Mouse (Mus musculus) MEL (cell line): ENCODE measurements around the gene Dnah14. TPM values are rescaled to one million over a fixed set of nuclear protein-coding genes. Genes with fewer than 3 reads are reported as not detected.

Experiments used
- DNase-seq: peaks from one replicate; pipeline ENCODE4 v3.0.0; 2011; ENCODE audit warnings: low read depth, low spot score
- H3K27ac ChIP-seq: 2 replicates; pipeline ENCODE4 v1.5.1; 2012; ENCODE audit warnings: low read depth, mild to moderate bottlenecking, control low read depth, low read length, moderate library complexity; ENCODE audit not compliant: control insufficient read depth
- H3K27me3 ChIP-seq, 2 experiments: fragments of 150-350 bp in 1 of 2; sonication (generic) in 1 of 2; 2 replicates each; pipeline ENCODE4 v1.6.1; 2012; ENCODE audit warnings: low read length in 2 of 2, mild to moderate bottlenecking in 2 of 2, improper control_type of control experiment in 1 of 2, moderate library complexity in 1 of 2; ENCODE audit not compliant: insufficient read depth in 2 of 2, control insufficient read depth in 1 of 2
- H3K36me3 ChIP-seq, 2 experiments: 2 replicates each; pipeline ENCODE4 v1.6.1; 2012 to 2014; ENCODE audit warnings: low read length in 2 of 2, improper control_type of control experiment in 1 of 2, inconsistent platforms in 1 of 2, mild to moderate bottlenecking in 1 of 2; ENCODE audit not compliant: insufficient read depth in 2 of 2, control insufficient read depth in 1 of 2
- H3K4me1 ChIP-seq, 2 experiments: fragments of 150-350 bp in 1 of 2; sonication (generic) in 1 of 2; 2 replicates each; pipeline ENCODE4 v1.6.1; 2012; ENCODE audit warnings: low read length in 2 of 2, improper control_type of control experiment in 1 of 2, mild to moderate bottlenecking in 1 of 2; ENCODE audit not compliant: insufficient read depth in 2 of 2, control insufficient read depth in 1 of 2
- H3K4me3 ChIP-seq, 2 experiments: fragments of 150-350 bp in 1 of 2; sonication (generic) in 1 of 2; 2 replicates each; pipeline ENCODE4 v1.5.1; 2012; ENCODE audit warnings: low read depth in 2 of 2, low read length in 2 of 2, mild to moderate bottlenecking in 2 of 2, moderate library complexity in 2 of 2, control low read depth in 1 of 2, improper control_type of control experiment in 1 of 2; ENCODE audit not compliant: control insufficient read depth in 1 of 2, insufficient read depth in 1 of 2
- H3K79me2 ChIP-seq: 2 replicates; pipeline ENCODE4 v1.6.1; 2012; ENCODE audit warnings: mild to moderate bottlenecking, low read length, moderate library complexity; ENCODE audit not compliant: control insufficient read depth, poor library complexity, insufficient read depth
- H3K9ac ChIP-seq: 2 replicates; pipeline ENCODE4 v1.6.1; 2012; ENCODE audit warnings: low read depth, mild to moderate bottlenecking, control low read depth, low read length, moderate library complexity; ENCODE audit not compliant: control insufficient read depth, poor library complexity, severe bottlenecking
- H3K9me3 ChIP-seq: fragments of 150-350 bp; sonication (generic); replicated peaks from 2 replicates; pipeline ENCODE4 v1.6.1; 2012; ENCODE audit warnings: mild to moderate bottlenecking, low read length, improper control_type of control experiment, moderate library complexity; ENCODE audit not compliant: insufficient read depth
- BHLHE40 ChIP-seq: IDR thresholded peaks from 2 replicates; pipeline ENCODE4 v1.6.1; 2012; ENCODE audit warnings: low read depth, mild to moderate bottlenecking, inconsistent platforms, low read length, improper control_type of control experiment, borderline replicate concordance
- GATA1 ChIP-seq: IDR thresholded peaks from 2 replicates; pipeline ENCODE4 v1.6.1; 2011; ENCODE audit warnings: low read depth, low read length, improper control_type of control experiment
- HCFC1 ChIP-seq: IDR thresholded peaks from 2 replicates; pipeline ENCODE4 v1.6.1; 2012; ENCODE audit warnings: low read depth, mild to moderate bottlenecking, inconsistent platforms, low read length, improper control_type of control experiment, moderate library complexity
- JUND ChIP-seq: IDR thresholded peaks from 2 replicates; pipeline ENCODE4 v1.6.1; 2011; ENCODE audit warnings: low read depth, mild to moderate bottlenecking, improper control_type of control experiment, low read length
- MAFK ChIP-seq: IDR thresholded peaks from 2 replicates; pipeline ENCODE4 v1.6.1; 2011; ENCODE audit warnings: low read depth, mild to moderate bottlenecking, low read length, improper control_type of control experiment, borderline replicate concordance
- MAX ChIP-seq: IDR thresholded peaks from 2 replicates; pipeline ENCODE4 v1.6.1; 2011; ENCODE audit warnings: low read length, improper control_type of control experiment
- MAZ ChIP-seq: IDR thresholded peaks from 2 replicates; pipeline ENCODE4 v1.6.1; 2012; ENCODE audit warnings: low read depth, mild to moderate bottlenecking, inconsistent platforms, low read length, improper control_type of control experiment
- MYB ChIP-seq: IDR thresholded peaks from 2 replicates; pipeline ENCODE4 v1.6.1; 2011; ENCODE audit warnings: mild to moderate bottlenecking, low read depth, low read length, improper control_type of control experiment
- NELFE ChIP-seq: IDR thresholded peaks from 2 replicates; pipeline ENCODE4 v1.6.1; 2011; ENCODE audit warnings: low read depth, low read length, improper control_type of control experiment
- POLR2A ChIP-seq, 2 experiments: IDR thresholded peaks; 2 replicates each; pipeline ENCODE4 v1.6.1; 2011 to 2012; ENCODE audit warnings: low read length in 2 of 2, mild to moderate bottlenecking in 2 of 2, control low read depth in 1 of 2, improper control_type of control experiment in 1 of 2, low read depth in 1 of 2, moderate library complexity in 1 of 2; ENCODE audit not compliant: control insufficient read depth in 1 of 2, insufficient read depth in 1 of 2, poor library complexity in 1 of 2
- POLR2AphosphoS5 ChIP-seq: IDR thresholded peaks from 2 replicates; pipeline ENCODE4 v1.6.1; 2012; ENCODE audit warnings: low read depth, borderline replicate concordance, mild to moderate bottlenecking, inconsistent platforms, low read length, moderate library complexity, mixed read lengths
- RAD21 ChIP-seq: IDR thresholded peaks from 2 replicates; pipeline ENCODE4 v1.6.1; 2011; ENCODE audit warnings: mild to moderate bottlenecking, low read depth, low read length, improper control_type of control experiment
- RCOR1 ChIP-seq: IDR thresholded peaks from 2 replicates; pipeline ENCODE4 v1.6.1; 2012; ENCODE audit warnings: low read depth, mild to moderate bottlenecking, inconsistent platforms, low read length, improper control_type of control experiment
- TAL1 ChIP-seq: IDR thresholded peaks from 2 replicates; pipeline ENCODE4 v1.6.1; 2012; ENCODE audit warnings: mild to moderate bottlenecking, inconsistent platforms, low read length, moderate library complexity, mixed read lengths
- TBP ChIP-seq: IDR thresholded peaks from 2 replicates; pipeline ENCODE4 v1.8.0; 2011; ENCODE audit warnings: low read depth, low read length, improper control_type of control experiment
- USF1 ChIP-seq: IDR thresholded peaks from 2 replicates; pipeline ENCODE4 v1.6.1; 2014; ENCODE audit warnings: low read depth, mild to moderate bottlenecking, inconsistent platforms, low read length, improper control_type of control experiment, moderate library complexity
- ZC3H11A ChIP-seq: IDR thresholded peaks from 2 replicates; pipeline ENCODE4 v1.6.1; 2012; ENCODE audit warnings: low read depth, mild to moderate bottlenecking, inconsistent platforms, low read length, improper control_type of control experiment
- ZKSCAN1 ChIP-seq: IDR thresholded peaks from 2 replicates; pipeline ENCODE4 v1.6.1; 2012; ENCODE audit warnings: low read depth, mild to moderate bottlenecking, inconsistent platforms, low read length, improper control_type of control experiment, moderate library complexity
- ZMIZ1 ChIP-seq: IDR thresholded peaks from 2 replicates; pipeline ENCODE4 v1.6.1; 2012; ENCODE audit warnings: low read depth, mild to moderate bottlenecking, inconsistent platforms, low read length, improper control_type of control experiment, moderate library complexity
- polyA plus RNA-seq, 2 experiments: library from polyadenylated mRNA; stranded (reverse) in 1 of 2; unstranded in 1 of 2; fragments of >175 nt in 1 of 2; fragments of >200 nt in 1 of 2; gene quantifications; 2 replicates each; pipeline versions ENCODE4 v1.2.1 to v1.2.4; 2012; ENCODE audit warnings: low replicate concordance in 2 of 2, low read depth in 1 of 2; ENCODE audit not compliant: insufficient read length in 2 of 2, insufficient read depth in 1 of 2, missing spikeins in 1 of 2
- total RNA-seq: library from RNA; depleted of rRNA; stranded (reverse); fragments of 300-350 nt; gene quantifications from 2 replicates; pipeline ENCODE4 v1.2.3, GENCODE M21; 2012

Gene Dnah14
- total and polyA plus RNA-seq, 3 experiments: 0.77 to 1.2 TPM; not detected in 1

- H3K9ac ChIP-seq: no peak overlapping the region
- H3K27me3 ChIP-seq: peaks cover 2% of the 10 kb centered on the region in 2 experiments; a peak in 3 of 4 replicates
- TF ChIP-seq BHLHE40 (no peak), TBP (no peak), GATA1 (no peak), MYB (no peak), ZC3H11A (no peak), MAZ (no peak), USF1 (no peak), POLR2A (IDR thresholded peaks at IDR 0.05; ENCODE audit: control insufficient read depth in 1 of 2, insufficient read depth in 1 of 2, low read depth in 1 of 2, low read length in 2 of 2, poor library complexity in 1 of 2) (no peak), JUND (no peak), MAFK (no peak)
- DNase-seq: no peak
- H3K79me2 ChIP-seq: no peaks in the 10 kb centered on the region
- no peak overlapping the region for H3K27ac ChIP-seq
- no peaks in the 10 kb centered on the region for H3K4me1 ChIP-seq
- H3K9me3 ChIP-seq: no peaks in the 10 kb centered on the region
- no peaks in the 10 kb centered on the region for H3K36me3 ChIP-seq
- no peak overlapping the region for H3K4me3 ChIP-seq
Measured at GRCm38 (mm10) chr1:181640383-181640782, 64.0 kb downstream of the Dnah14 start.

- Histone ChIP-seq H3K9me3 (no peaks in the 10 kb centered on the region), H3K4me3 (no peak overlapping the region), H3K4me1 (no peaks in the 10 kb centered on the region), H3K79me2 (no peaks in the 10 kb centered on the region), H3K9ac (no peak overlapping the region), H3K27ac (no peak overlapping the region), H3K36me3 (no peaks in the 10 kb centered on the region), H3K27me3 (peaks cover 2 to 5% of the 10 kb centered on the region in 2 experiments; a peak in 2 of 4 replicates)
- DNase-seq: no peak
- TF ChIP-seq TAL1 (no peak), ZMIZ1 (no peak), POLR2AphosphoS5 (no peak), GATA1 (no peak), TBP (no peak), ZKSCAN1 (no peak), RCOR1 (no peak), JUND (no peak), MAFK (no peak)
Measured at GRCm38 (mm10) chr1:181647467-181647866, 71.1 kb downstream of the Dnah14 start.

- no peaks in the 10 kb centered on the region for H3K4me1 ChIP-seq
- no peak for TF ChIP-seq ZC3H11A
- TF ChIP-seq MAX: no peak
- TF ChIP-seq RAD21: no peak
- no peak for TF ChIP-seq HCFC1
- TF ChIP-seq NELFE: no peak
- no peaks in the 10 kb centered on the region for H3K9me3 ChIP-seq
- no peaks in the 10 kb centered on the region for H3K36me3 ChIP-seq
- peaks cover 0 to 2% of the 10 kb centered on the region in 2 experiments; a peak in 3 of 4 replicates for H3K27me3 ChIP-seq
- DNase-seq: no peak
- no peak overlapping the region for H3K4me3 ChIP-seq
- H3K27ac ChIP-seq: no peak overlapping the region
- no peak overlapping the region for H3K9ac ChIP-seq
- no peaks in the 10 kb centered on the region for H3K79me2 ChIP-seq
Measured at GRCm38 (mm10) chr1:181653481-181653880, 77.1 kb downstream of the Dnah14 start.
